Comparison of ENCODE assay signal across 11 mouse cellular contexts in the genomic region with DNA sequence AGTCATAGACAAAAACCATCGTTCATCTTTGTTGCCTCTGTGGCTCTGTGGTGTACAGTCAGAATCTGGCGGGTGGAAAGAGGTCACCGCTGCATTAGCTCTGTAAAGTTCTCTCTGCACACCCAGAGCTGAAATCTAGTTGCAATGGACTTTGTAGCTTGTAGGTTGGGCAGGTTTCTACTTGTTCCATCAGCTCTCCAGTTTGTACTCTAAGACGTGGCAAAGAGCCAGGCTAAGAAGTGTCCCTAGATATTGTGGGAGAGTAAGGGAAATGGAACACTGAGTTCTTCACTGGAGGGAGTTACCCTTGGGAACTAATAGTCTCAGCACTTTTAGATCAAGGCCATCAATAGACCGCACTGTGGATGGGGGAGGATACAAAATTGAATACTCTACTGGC.
DNase-seq lines count a peak whose midpoint lies in the region.
"Had no signal": no experiment of that assay in that cellular context is flagged by ENCODE, and none has a peak within 500 bp of the region (broad histone marks: within the 10 kb centered on the region; RNA-seq: fewer than 3 reads in every experiment).

No protein-coding gene starts in this region.

- DNase-seq in kidney, adult 11 months, result peak; percentile 48
- DNase-seq in kidney, postnatal 4 days, result no peak
- DNase-seq in ovary, adult 18-20 months (ENCODE audit: low spot score), result peak; percentile 33
- DNase-seq in ovary, postnatal 36 days (ENCODE audit: low spot score), result no peak
- peak; percentile 56 to 65 for DNase-seq in kidney, postnatal 25 days
- peak; percentile 85 for DNase-seq in testis, postnatal 14 days (ENCODE audit: low spot score)
- no peak for DNase-seq in yolk sac, embryonic 10.5 days (ENCODE audit: low spot score)
- DNase-seq: cerebellum, adult 9-11 months; gastrocnemius, postnatal 14 days; left cerebral cortex, postnatal 4 days; thymus, postnatal 36 days had no signal

Comparison
In these comparisons a context has a peak if more than half of its experiments do, and no peak if none do; other contexts are left out.
1. DNase-seq: peak in kidney, adult 11 months (single experiment), ovary, adult 18-20 months (single experiment), kidney, postnatal 25 days (2 of 2) and testis, postnatal 14 days (single experiment); none in kidney, postnatal 4 days (0 of 2), ovary, postnatal 36 days (single experiment) and yolk sac, embryonic 10.5 days (single experiment).